Mouse (Mus musculus): Measurements from ENCODE around the gene Arf5.

The Arf5 gene

DNA sequence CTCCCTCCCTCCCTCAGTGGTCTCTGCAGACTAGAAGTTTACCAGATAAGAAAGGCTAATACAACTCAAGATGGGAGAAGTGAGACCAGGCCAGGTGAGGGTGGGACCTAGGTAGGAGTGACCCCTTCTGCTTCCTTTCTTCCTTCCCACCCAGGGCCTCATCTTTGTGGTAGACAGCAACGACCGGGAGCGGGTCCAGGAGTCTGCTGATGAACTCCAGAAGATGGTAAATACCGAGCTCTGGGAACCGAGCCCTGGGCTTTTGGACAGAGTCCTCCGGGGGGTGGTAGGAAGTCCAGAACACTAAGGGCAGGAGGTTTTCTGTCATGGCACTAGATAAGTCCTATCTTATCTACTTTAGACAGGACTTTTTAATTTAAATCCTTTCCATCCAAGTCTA is 1.7 kb downstream of the Arf5 start:
- in situ Hi-C loops (cut with MseI, MboI): loop anchor here in 1 of 2 experiments (10.0 kb wide), 1 partner anchor 50 kb away; the partner anchor contains the start of gene Snd1

DNA sequence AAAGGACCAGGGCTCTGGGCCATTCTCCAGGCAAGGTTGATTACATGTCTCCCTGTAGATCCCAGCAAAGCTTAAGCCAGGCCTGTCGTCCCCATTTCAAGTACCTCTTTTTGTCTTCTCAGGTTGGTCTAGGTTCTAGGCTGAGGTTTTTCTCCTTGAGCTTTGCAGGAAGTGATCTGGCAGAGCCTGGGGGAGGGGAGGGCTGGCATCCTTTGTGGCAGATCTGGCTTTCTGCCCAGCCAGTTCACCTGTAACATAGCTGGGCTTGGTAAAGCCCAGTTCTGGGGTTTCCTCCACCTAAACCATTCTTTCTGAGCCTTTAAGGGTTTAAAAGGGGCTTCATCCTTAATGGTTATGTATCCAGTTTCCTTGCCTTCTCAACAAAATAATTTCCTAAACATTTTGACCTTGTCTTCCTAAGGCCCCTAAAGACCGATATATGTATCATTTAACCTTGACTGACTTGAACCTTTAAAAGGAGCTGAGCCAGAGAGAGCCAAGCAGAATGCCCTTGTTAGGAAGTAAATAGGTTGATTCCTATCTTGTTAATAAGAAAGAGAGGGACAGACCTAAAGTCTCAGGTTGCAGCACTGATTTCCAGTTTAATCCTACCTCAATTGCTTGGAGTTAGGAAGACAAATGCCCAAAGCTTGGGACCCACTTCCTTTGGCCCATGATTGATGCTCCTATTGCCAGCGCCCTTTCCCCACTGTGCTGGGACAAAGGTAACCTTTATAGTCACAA is 3.9 kb downstream of the Arf5 start, which contains the start of gene Fscn3:
Gene Fscn3, plus strand, starts transcription at position 694 of the 744 bp plus-strand sequence.
- in situ Hi-C loops (cut with MseI, MboI): loop anchor here in 1 of 2 experiments (10.0 kb wide), 1 partner anchor 48 kb away; the partner anchor contains the start of gene Snd1

DNA sequence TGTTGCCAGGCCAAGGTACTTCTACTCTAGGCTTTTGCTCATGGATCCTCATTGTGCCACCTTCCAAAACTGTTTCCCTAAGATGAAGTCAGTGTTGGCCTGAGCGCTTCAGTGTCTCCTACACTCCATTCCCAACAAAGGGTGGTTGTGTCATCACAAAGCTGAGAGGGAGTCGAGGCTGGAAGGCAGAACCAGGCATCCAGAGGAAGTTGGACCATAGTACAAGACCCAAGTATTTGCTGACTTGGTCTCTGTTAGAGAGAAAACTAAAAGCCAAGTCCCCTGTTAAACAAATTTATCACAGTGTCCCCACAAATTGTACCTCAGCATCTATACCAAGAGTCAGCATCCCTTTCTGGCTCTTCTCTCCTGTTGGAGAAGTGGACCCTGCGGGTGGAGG is 4.9 kb downstream of the Arf5 start, which contains the start of gene Gcc1:
Gene Gcc1, minus strand, starts transcription at position 101 of the 400 bp plus-strand sequence.
- in situ Hi-C loops (cut with MseI, MboI): loop anchor here in 1 of 2 experiments (10.0 kb wide), 1 partner anchor 47 kb away; the partner anchor contains the start of gene Snd1

DNA sequence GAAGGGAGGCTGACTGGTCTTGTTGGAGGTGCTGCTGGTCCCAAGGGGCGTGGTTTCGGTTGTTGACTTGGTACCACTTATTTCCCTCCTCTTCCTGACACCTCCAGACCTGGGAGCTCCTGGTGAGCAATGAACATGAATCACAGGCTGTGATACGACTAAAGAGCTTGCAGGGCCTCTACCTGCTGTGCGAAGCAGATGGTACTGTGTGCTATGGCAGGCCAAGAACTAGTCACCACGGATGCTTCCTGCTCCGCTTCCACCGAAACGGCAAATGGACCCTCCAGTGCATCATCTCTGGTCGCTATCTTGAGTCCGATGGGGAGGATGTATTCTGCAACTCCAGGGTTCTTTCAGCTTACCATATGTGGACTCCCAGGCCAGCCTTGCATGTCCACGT is 6.5 kb downstream of the Arf5 start:
- in situ Hi-C loops (cut with MseI, MboI): loop anchor here in 1 of 2 experiments (10.0 kb wide), 1 partner anchor 45 kb away; the partner anchor contains the start of gene Snd1

DNA sequence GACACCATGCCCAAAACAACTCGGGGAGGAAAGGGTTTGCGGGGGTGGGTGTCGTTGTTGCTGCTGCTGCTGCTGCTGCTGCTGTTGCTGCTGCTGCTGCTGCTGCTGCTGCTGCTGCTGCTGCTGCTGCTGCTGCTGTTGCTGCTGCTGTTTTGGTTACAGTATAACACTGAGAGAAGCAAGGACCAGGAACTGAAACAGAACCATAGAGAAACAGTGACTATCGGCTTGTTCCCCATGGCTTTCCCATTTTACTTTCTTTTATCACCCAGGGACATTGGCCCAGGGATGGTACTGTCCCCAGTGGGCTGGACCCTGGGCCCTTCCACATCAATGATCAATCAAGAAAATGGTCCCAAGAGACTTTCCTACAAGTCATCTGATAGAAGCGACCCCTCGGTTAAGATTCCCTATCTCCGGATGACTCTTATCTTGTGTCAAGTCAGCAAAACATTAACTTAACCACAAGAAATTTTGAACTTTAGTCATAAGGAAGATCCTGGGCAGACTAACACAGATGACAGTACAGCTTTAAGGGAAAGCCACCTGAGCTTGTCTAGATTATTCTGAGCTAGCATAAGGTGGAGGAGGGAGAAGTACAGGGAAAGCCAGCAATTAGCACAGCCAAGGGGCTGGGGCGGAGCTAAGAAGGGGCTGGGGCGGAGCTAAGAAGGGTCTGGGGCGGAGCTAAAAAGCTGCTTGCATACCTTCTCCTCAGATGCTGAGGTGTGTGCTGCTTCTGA is 7.6 kb downstream of the Arf5 start:
- in situ Hi-C loops (cut with MseI, MboI): no loop called here

DNA sequence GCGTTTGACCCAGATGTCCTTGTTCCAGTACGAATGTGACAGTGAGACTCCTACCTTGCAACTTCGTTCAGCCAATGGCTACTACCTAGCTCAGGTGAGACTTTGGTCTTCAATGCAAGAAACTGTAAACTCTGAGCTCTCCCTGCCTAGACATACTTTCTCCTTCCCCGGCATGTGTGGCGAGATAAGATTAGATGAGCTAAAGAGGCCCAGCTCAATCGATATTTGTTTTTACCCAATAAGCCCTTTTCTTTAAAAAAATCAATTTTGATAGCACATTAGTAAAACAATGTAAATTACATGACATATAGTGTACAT is 8.1 kb downstream of the Arf5 start:
- in situ Hi-C loops (cut with MseI, MboI): no loop called here

DNA sequence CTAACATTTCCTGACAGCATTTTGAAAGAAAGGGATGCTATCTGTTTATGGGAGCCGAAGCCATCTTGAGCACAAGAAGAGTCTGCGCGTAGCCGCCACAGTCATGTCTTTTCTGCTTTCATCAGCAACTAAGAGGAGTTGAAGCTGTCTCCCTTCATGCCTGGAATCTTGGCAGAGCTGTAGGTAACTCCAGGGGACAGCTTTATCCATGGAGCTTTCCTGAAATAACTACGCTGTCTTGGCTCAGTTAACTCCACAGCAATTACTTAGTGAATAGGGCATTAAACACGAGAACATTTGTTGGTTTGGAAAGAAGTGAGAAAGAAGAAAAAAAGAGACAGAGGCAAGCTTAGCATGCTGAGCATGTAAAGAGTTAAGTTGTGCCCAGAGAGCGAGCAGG is 24.6 kb downstream of the Arf5 start:
- in situ Hi-C loops (cut with MseI, MboI): no loop called here

DNA sequence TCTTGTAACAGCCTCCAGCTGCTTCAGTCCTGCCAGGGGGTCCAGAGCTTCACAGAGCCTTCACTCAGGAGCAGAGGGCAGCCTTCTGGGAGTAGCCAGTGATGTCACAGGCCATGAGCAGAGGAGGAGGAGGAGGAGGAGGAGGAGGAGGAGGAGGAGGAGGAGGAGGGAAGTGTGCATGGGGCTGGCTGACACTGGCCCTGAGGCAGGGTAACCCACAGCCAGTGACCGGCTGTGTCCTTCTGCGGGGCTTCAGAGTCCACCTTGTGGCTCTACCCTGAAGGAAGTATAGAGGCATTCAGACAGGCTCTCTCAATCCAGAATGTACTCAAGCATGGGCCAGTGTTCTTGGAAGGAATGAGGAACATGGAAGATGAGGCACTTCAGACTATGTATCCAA is 25.9 kb downstream of the Arf5 start, which contains the start of gene Pax4:
Gene Pax4, minus strand, starts transcription at position 101 of the 400 bp plus-strand sequence.
- in situ Hi-C loops (cut with MseI, MboI): no loop called here

DNA sequence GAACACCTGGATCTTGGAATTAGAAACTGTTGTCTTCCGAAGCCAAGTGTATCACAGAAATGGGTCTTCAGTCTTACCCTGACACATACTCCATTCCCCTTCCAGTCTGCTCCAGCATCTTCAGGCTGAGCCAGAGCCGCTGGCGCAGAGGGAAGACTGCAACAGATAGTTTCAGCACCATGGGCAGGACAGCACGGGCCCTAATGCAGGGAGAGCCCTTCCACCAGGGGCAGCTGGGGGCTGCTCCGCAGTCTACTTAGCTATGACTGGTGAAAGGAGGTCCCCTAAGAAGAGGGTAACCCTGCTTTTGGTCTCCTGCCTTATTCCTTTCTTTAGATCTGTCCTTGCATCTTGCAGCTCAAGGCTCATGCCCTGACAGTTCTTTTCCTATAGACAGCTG is 27.1 kb downstream of the Arf5 start:
- in situ Hi-C loops (cut with MseI, MboI): no loop called here

DNA sequence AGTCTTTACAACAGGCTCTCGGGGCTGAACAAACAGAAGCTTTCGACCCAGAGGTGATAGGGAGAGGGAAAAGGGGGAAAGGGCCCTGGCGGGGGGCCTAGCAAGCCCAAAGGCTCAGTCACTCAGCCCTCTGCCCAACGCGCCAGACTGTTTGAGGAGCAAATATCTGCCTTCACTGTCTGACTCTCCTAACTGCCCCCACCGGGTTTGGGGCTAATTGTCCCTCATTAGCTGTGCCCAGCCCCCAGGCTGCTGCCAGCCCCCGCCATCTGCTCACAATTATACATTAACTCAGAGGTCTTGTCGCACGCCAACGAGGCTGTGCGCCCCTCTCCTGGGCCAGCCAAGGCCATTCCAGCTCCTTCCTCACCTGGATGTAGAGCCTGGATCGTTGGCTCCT is 27.6 kb downstream of the Arf5 start:
- in situ Hi-C loops (cut with MseI, MboI): no loop called here

DNA sequence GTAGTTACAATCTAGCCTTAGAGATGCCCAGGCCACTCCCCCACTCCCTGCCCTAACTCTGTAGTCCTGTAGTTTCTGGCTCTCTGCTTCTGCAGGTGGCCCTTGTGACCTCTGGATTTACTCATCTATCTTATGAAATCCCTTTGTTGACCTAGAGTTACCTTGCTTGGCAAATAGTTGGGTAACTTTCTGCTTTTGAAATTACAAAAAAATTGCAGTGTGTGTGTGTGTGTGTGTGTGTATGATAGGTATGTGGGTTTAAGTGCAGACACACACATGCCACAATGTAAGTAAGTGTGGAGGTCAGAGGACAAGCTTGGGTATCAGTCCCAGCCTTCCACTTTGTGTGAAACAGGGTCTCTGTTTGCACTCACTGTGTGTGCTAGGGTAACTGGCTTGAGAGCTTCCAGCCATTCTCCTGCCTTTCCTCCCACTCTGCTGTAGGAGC is 35.9 kb downstream of the Arf5 start:
- in situ Hi-C loops (cut with MseI, MboI): no loop called here

DNA sequence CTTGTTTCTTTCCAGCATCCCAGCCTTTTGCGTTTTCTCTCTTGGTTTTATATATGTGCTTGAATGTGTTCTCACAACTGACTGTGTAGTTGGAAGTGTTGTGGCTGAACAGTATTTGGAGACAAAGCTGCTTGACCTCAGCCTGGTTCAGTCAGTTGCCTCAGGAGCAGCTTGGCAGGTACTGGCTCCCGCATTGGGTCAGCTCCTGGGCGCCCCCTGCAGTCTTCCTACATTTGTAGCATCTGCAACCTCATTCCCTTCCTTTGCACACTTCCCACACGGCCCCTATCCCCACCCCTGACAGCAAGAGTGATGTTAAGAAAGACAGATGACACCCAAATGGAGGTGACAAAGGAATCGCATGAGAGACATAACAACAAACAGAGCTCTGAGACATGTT is 37.2 kb downstream of the Arf5 start:
- in situ Hi-C loops (cut with MseI, MboI): no loop called here

DNA sequence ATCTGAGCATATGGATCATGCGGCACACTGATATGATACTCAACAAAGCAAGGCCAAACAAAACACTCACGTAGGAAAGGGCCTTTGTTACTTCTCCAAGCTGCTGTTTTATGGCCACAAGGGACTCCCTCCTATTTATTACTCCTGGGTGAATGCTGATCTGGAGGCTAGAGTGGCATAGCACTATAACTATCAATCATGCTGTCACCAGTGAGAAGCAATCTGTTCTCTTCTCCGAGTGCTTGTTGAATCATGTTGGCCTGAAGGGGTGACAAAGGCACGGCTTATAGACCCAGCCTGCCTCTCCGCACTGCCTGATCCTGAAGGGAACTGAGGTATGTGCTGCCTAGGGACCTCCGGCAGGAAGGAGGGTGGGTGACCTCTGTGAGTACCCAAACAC is 41.3 kb downstream of the Arf5 start:
- in situ Hi-C loops (cut with MseI, MboI): no loop called here

DNA sequence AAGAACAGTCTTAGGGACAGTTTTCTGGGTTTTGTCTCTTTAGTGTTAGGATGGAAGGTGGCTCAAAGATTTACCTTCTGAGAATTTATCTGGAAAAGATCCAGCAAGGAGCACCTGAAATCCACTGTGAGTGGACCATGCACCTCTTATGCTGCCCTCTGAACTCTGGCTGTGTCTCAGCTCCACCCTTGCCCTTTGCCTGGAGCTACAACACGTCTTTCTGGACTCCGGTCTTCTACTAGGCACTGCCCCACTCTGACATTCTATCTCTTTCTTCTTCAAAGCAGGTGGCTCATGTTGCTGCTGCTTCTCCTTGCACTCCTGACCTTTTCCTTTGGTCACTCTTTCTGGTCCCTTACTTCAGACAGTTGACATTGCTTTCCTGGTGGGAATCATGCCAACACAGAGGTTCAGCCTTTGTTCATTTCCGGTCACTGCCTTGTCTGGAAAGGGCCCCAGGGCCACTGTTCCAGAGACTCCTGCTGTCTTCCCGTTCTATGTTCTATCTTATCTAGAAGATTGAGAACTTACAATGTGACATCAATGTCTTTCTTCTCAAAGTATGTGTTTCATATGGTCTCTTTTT is 46.8 kb downstream of the Arf5 start:
- in situ Hi-C loops (cut with MseI, MboI): loop anchor here in 1 of 2 experiments (10.0 kb wide), 1 partner anchor 45 kb away; the partner anchor contains the start of genes Arf5, Fscn3 and Gcc1

DNA sequence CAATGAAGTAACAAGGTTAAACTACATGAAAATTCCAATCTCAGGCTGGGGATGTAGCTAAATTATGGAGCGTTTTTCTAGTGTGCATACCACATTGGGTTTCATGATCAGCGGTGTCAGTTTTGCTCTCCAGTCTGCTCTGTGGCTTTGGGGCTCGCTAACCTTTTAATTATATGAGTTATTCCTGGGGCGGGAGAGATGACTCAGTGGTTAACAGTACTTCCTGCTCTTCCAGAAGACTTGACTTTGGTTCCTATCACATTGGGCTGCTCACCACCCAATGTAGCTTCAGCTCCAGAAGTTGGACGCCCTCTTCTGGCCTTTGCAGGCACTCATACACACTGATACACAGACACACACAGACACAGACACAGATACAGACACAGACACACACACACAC is 47.3 kb downstream of the Arf5 start:
- in situ Hi-C loops (cut with MseI, MboI): loop anchor here in 1 of 2 experiments (10.0 kb wide), 1 partner anchor 46 kb away; the partner anchor contains the start of genes Arf5, Fscn3 and Gcc1

DNA sequence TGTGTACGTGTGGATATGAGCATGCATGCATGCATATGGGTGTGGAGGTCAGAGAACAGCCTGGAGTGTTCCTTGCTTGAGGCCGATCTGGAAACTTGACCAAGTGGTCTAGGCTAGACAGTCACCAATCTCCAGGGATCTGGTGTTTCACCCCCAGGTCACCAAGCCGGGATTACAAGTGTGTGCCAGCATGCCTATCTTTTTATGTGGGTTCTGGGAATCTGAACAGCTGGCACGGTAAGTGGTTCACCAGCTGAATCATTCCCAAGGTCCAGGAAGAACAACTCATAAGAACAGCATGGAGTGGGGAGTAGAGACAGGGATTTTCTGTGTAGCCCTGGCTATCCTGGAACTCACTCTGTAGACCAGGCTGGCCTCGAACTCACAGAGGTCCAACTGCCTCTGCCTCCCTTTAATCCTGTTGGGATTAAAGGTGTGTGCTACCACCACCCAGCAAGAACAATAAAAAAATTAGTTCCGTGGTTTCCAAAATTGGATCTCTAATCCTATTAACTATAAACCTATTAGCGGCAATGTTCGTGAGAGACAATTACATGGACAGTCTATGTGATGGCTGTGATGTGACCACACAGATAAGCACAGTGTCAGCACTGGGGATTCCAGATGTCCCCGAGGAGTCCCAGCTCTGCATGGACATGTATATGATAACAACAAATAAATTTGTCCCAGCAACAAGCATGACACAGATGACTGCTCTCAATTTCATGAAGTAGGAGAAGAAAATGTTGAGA is 48.1 kb downstream of the Arf5 start:
- in situ Hi-C loops (cut with MseI, MboI): loop anchor here in 1 of 2 experiments (10.0 kb wide), 1 partner anchor 47 kb away; the partner anchor contains the start of genes Arf5, Fscn3 and Gcc1

DNA sequence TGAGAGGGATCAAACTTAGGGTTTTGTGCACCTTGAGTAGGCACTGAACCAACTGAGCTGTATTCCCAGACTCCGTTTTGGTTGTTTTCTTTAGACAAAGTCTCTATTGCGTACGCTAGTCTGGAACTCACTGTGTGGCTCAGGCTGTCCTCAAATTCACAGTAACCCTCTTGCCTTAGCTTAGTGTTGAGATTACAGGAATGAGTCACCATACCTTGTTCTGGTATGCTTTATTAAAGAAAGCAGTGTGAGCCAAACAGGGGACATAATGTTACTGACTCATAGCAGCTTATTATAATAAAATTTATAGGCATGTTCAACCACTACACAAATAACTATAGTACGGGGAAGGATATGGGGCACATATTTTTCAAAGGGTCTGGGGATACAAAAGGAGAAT is 50.9 kb downstream of the Arf5 start:
- in situ Hi-C loops (cut with MseI, MboI): loop anchor here in 1 of 2 experiments (10.0 kb wide), 1 partner anchor 49 kb away; the partner anchor contains the start of genes Arf5, Fscn3 and Gcc1

DNA sequence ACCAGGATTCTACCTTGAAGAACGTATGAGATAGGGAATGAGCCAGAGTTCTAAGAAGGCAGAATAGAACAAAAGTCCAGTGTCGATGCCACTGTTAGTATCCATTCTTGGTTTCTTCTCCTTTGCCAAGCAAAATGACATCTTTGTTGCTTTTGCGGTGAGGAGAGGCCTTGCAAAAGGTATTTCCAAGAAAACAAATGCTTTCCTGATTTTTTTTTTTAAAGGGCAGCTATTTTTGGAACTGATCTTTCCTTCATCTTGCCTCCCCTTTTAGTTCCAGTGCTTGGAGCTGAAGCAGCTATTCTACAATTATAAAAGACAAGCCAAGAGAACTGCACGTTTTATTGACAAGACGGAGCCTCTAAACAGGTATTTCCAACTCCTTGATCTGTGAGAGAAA is 51.5 kb downstream of the Arf5 start, which contains the start of gene Snd1:
Gene Snd1, plus strand, starts transcription at position 301 of the 400 bp plus-strand sequence.
- in situ Hi-C loops (cut with MseI, MboI): loop anchor here in 1 of 2 experiments (10.0 kb wide), 1 partner anchor 50 kb away; the partner anchor contains the start of genes Arf5, Fscn3 and Gcc1
